Mouse (Mus musculus) heart, adult 8-10 months (tissue): ENCODE results near the gene Slc13a5. TPM values are rescaled to one million over a fixed set of nuclear protein-coding genes. Genes with fewer than 3 reads are reported as not detected.

Source experiments
- DNase-seq: peaks from one replicate; pipeline ENCODE4 v3.0.0; 2022; ENCODE audit warnings: low spot score
- total RNA-seq, 4 experiments: library from RNA; stranded (reverse); gene quantifications; 2 replicates each; pipeline ENCODE4 v1.2.4; 2022

The Slc13a5 gene
- not detected for total RNA-seq

- no peak for DNase-seq
Observed at GRCm38 (mm10) chr11:72266960-72267560, at the start of gene Slc13a5. TSS of gene Slc13a5 (minus strand) at chr11:72267222.

- DNase-seq: no peak
Observed at GRCm38 (mm10) chr11:72314151-72314895, 47.3 kb upstream of the Slc13a5 start, which contains the start of gene Fbxo39. TSS of gene Fbxo39 (plus strand) at chr11:72314444.

- no peak for DNase-seq
Observed at GRCm38 (mm10) chr11:72311355-72312001, 44.5 kb upstream of the Slc13a5 start.

GRCm38 (mm10) chr11:72310491-72310890 is 43.5 kb upstream of the Slc13a5 start:
- no peak for DNase-seq

GRCm38 (mm10) chr11:72308982-72309381 is 42.0 kb upstream of the Slc13a5 start:
- DNase-seq: no peak

GRCm38 (mm10) chr11:72307461-72307860 is 40.4 kb upstream of the Slc13a5 start:
- DNase-seq: no peak

- DNase-seq: peak; percentile 51
Observed at GRCm38 (mm10) chr11:72302230-72302629, 35.2 kb upstream of the Slc13a5 start.

GRCm38 (mm10) chr11:72301334-72301733 is 34.3 kb upstream of the Slc13a5 start, which contains the start of gene Xaf1:
TSS of gene Xaf1 (plus strand) at chr11:72301629.
- peak; percentile 88 for DNase-seq

- no peak for DNase-seq
Observed at GRCm38 (mm10) chr11:72293116-72293515, 26.1 kb upstream of the Slc13a5 start.

- DNase-seq: no peak
Observed at GRCm38 (mm10) chr11:72287543-72287942, 20.5 kb upstream of the Slc13a5 start.

GRCm38 (mm10) chr11:72287126-72287525 is 20.1 kb upstream of the Slc13a5 start:
- no peak for DNase-seq

- no peak for DNase-seq
Observed at GRCm38 (mm10) chr11:72286651-72287050, 19.6 kb upstream of the Slc13a5 start.

- no peak for DNase-seq
Observed at GRCm38 (mm10) chr11:72285971-72286480, 19.0 kb upstream of the Slc13a5 start.

- no peak for DNase-seq
Observed at GRCm38 (mm10) chr11:72284532-72285182, 17.6 kb upstream of the Slc13a5 start.

GRCm38 (mm10) chr11:72283486-72284224 is 16.6 kb upstream of the Slc13a5 start:
- DNase-seq: no peak

GRCm38 (mm10) chr11:72281852-72282400 is 14.9 kb upstream of the Slc13a5 start:
- DNase-seq: no peak

GRCm38 (mm10) chr11:72281143-72281851 is 14.3 kb upstream of the Slc13a5 start:
- DNase-seq: no peak

GRCm38 (mm10) chr11:72273341-72273740 is 6.3 kb upstream of the Slc13a5 start:
- DNase-seq: no peak

GRCm38 (mm10) chr11:72271761-72272160 is 4.7 kb upstream of the Slc13a5 start:
- no peak for DNase-seq
